Mouse (Mus musculus) mesoderm, embryonic 11.5 days (tissue): ENCODE data around the gene Alkbh5.
"Not testable (repeated sequence)": the region's sequence is repeated elsewhere in the genome, so short reads cannot be mapped to it uniquely, and the experiment has no call there.

Experiments
- DNase-seq: peaks from one replicate; pipeline ENCODE4 v3.0.0-alpha.2; 2012; ENCODE audit warnings: low read depth, low spot score

Alkbh5 gene

DNA sequence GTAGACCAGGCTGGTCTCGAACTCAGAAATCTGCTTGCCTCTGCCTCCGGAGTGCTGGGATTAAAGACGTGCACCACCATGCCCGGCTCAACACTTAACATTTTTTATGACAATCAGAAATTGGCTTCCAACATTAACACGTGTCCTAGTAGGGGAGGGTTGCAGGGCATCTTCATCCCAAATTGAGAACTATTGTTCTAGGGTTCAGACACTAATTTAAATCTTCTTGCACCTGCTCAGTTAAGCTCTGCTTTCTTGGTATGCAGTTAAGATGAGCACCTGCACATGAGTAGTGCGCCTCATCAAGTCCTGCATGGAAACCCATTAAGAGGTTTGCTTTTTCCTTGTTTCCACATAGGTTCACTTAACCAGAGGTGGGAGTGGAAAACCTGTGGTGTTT is 5.7 kb downstream of the Alkbh5 start:
- no peak for DNase-seq

GRCm38 (mm10) chr11:60543211-60543610 is 7.0 kb downstream of the Alkbh5 start:
- DNase-seq, result not testable (repeated sequence)

GRCm38 (mm10) chr11:60545433-60545832 is 9.3 kb downstream of the Alkbh5 start:
- no peak for DNase-seq

- DNase-seq, result no peak
Observed at GRCm38 (mm10) chr11:60548112-60548511, 11.9 kb downstream of the Alkbh5 start.

DNA sequence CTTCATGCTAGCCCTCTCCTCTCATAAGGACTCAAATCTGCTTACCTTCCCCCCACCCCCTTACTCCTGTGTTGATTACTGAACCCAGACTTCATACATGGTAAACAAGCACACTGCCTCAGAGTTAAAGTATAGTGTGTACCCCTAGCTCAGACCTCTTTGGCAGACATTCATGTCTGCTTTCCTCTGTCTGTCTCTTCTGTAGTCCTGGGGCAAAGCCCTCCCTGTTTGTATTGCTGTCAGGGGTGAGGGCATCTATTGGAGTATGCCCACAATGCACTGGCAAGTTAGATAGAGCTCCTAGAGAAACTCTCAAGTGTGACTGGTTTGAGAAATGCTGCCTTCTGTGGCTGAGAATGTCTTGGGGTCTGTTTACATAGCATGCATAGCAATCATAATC is 16.9 kb downstream of the Alkbh5 start:
- DNase-seq, result no peak

DNA sequence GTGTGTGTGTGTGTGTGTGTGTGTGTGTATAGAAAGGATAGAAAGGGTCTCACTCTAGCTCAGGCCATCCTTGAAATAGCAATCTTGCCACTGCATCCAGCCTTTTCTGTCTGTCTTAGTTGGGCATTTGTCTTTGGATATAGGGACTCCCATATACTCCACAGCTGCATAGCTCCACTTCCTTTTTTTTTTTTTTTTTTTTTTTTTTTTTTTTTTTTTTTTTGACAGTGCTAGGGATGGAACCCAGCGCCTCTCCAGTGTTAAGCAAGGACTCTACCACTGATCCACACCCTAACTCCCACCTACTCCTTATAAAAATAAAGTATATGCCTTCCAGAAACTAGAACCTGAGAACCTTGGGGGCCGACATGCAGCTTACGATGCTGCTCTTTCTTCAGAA is 21.5 kb downstream of the Alkbh5 start:
- DNase-seq, result no peak

DNA sequence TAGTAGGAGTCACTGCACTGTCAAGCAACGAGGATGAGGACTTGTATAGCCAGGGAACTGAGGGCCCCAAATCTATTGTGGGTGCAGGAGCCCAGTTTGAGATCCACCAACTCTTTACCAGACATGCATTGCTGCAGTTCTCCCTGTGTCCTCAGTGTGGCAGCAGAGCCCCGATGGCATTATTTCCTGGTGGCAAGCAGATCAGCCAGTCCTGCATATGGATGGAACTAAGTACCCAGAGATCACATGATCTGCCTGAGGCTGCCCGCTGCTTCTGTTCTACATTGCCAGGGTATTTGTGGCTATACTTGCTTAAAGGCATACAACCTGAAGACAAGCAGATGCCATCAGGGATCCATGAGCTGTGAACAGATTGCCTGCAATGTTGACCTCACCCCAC is 23.2 kb downstream of the Alkbh5 start:
- peak; percentile 63 for DNase-seq

DNA sequence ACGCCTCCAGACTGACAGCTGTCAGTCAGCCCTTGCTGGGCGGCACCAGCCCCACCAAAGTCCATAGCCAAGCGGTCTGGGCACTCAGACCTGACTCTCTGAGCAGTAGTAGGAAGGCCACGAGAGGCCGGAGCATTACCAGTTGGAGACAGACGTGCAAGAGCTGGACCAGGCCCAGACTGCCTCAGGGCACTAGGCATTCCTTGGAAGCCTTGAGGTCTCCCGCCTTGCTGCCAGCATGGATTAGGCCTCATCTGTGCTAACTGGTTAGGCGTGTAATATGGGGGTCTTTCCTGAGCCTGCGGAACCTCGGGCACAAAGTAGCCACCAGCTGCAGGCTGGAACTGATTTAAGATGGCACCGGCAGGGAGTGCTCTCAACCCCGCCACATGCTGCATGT is 37.8 kb downstream of the Alkbh5 start:
- DNase-seq, result not testable (repeated sequence)
